In genomic region chr16:43394760-43395159, GRCm38 (mm10) we compare ENCODE assay signal across 12 mouse cellular contexts.
DNase-seq lines count a peak whose midpoint lies in the region.
"Had no signal": no experiment of that assay in that cellular context is flagged by ENCODE, and none has a peak within 500 bp of the region (broad histone marks: within the 10 kb centered on the region; RNA-seq: fewer than 3 reads in every experiment).

No protein-coding gene starts in this region.

- peaks cover 13% of the 10 kb centered on the region for H3K4me1 ChIP-seq in limb, embryonic 10.5 days
- H3K4me1 ChIP-seq: embryonic facial prominence, embryonic 12.5 days; liver, embryonic 15.5 days had no signal

- no peak overlapping the region for H3K27ac ChIP-seq in limb, embryonic 10.5 days
- H3K27ac ChIP-seq: embryonic facial prominence, embryonic 12.5 days; left cerebral cortex, adult 2 months; liver, embryonic 15.5 days had no signal

- H3K36me3 ChIP-seq in limb, embryonic 10.5 days = no peaks in the 10 kb centered on the region
- H3K36me3 ChIP-seq: embryonic facial prominence, embryonic 12.5 days; liver, embryonic 15.5 days had no signal

- H3K9me3 ChIP-seq in limb, embryonic 10.5 days (replicated peaks) = no peaks in the 10 kb centered on the region
- H3K9me3 ChIP-seq: embryonic facial prominence, embryonic 12.5 days; liver, embryonic 15.5 days had no signal

- no peak overlapping the region for H3K4me3 ChIP-seq in limb, embryonic 10.5 days
- H3K4me3 ChIP-seq: embryonic facial prominence, embryonic 12.5 days; left cerebral cortex, adult 2 months; liver, embryonic 15.5 days had no signal

- H3K27me3 ChIP-seq in limb, embryonic 10.5 days (ENCODE audit: low read depth, poor library complexity, severe bottlenecking) = no peaks in the 10 kb centered on the region
- H3K27me3 ChIP-seq: embryonic facial prominence, embryonic 12.5 days; liver, embryonic 15.5 days had no signal

- DNase-seq in embryo, embryonic 10 days (ENCODE audit: low spot score) = peak; percentile 29
- no peak for DNase-seq in embryo, embryonic 10.5 days (ENCODE audit: low spot score)
- peak; percentile 6 for DNase-seq in right cerebral cortex, postnatal 14 days
- no peak for DNase-seq in right cerebral cortex, postnatal 36 days (ENCODE audit: low spot score in 2 of 2)
- peak; percentile 22 to 29 for DNase-seq in kidney, adult 8-10 months
- no peak for DNase-seq in B cell, adult 2 months
- no peak for DNase-seq in limb, embryonic 10.5 days (ENCODE audit: low spot score)
- no peak for DNase-seq in urinary bladder, postnatal 14 days (ENCODE audit: low spot score)
- DNase-seq: retina, postnatal 1 day had no signal

- 86% methylated on average over 2 of the region's 2 CpGs for WGBS in limb, embryonic 10.5 days

Comparison
In these comparisons a context has a peak if more than half of its experiments do, and no peak if none do; other contexts are left out.
1. DNase-seq: peak in embryo, embryonic 10 days (single experiment), right cerebral cortex, postnatal 14 days (single experiment) and kidney, adult 8-10 months (2 of 2); none in embryo, embryonic 10.5 days (single experiment), right cerebral cortex, postnatal 36 days (0 of 2), B cell, adult 2 months (0 of 2), limb, embryonic 10.5 days (single experiment) and urinary bladder, postnatal 14 days (single experiment).